Mouse (Mus musculus): ENCODE measurements at regions not wholly inside any gene's neighbourhood (a gene's known extent, or its start where the extent isn't known, plus 50 kb on each side); places are given as distances from the start of the nearest gene placed in this dataset.
"Not testable (repeated sequence)": the region's sequence is repeated elsewhere in the genome, so short reads cannot be mapped to it uniquely, and the experiment has no call there.

- not testable (repeated sequence) for TF ChIP-seq CTCF (IDR thresholded peaks at IDR 0.05; ENCODE audit: borderline replicate concordance, insufficient read depth, low read length); POLR2A (IDR thresholded peaks at IDR 0.05; ENCODE audit: low read depth, low read length)
These were observed 130.8 kb upstream of the Gm10306 start for GRCm38 (mm10) chr4:94425525-94425924.
